Mouse (Mus musculus): ENCODE measurements around the gene Zdhhc16. TPM values are rescaled to one million over a fixed set of nuclear protein-coding genes. Genes with fewer than 3 reads are reported as not detected.

Gene Zdhhc16
- polyA plus RNA-seq, 1 experiment from 2014 or later: 70.8 TPM

DNA sequence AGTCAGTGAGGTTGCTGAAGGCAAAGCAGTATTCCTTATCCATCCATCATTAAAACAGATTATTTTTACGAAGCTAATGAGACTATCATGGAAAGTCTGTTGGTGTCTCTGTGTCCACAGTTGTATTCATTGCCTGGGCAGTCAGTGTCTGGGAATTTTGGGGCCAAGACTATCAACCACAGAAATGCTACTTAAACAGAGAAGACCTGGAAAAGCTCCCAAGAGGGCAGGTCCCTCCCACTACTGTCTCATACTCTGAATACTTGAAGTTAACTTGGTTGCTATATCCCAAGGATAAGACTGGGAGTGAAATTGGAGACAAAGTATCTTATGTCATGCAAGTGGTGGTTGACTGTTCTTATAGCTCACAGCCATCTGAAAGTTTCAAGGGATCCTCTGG, 2.6 kb downstream of the Zdhhc16 start:
- Histone ChIP-seq H3K27ac (no peak overlapping the region), H3K36me3 (replicated peaks; ENCODE audit: control insufficient read depth, insufficient read depth) (peaks cover 41% of the 10 kb centered on the region), H3K9ac (no peak overlapping the region), H3K4me2 (replicated peaks) (no peak overlapping the region), H3K27me3 (ENCODE audit: control insufficient read depth, insufficient read depth, low read length) (no peaks in the 10 kb centered on the region), H3K9me3 (ENCODE audit: control insufficient read depth, low read length) (no peaks in the 10 kb centered on the region), H3K4me1 (replicated peaks; ENCODE audit: control insufficient read depth, insufficient read depth, low read length) (peaks cover 21% of the 10 kb centered on the region), H3K4me3 (replicated peaks; ENCODE audit: low read length) (no peak overlapping the region)
- 96% methylated on average over 1 of the region's 1 CpGs for WGBS
- no peak for ATAC-seq (ENCODE audit: low FRiP score)
- no peak for DNase-seq (ENCODE audit: low spot score)

DNA sequence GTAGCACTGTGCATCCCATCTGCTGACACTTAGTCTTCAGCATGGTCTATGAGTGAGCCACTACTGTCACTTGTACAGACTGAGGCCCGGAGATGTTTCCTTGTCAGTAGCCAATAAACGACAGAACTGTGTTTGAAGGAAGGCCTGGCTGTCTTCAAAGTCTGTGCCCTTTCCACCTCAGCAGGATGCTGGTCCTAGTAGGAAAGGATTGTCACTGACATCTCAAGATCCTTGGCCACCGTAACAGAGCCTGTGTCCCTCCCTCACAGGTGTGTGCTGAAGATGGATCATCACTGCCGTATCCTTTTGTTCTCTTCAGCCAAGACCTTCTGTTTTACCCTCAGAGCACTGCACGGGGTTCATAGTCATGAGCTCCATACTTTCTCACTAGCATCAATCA, 5.3 kb downstream of the Zdhhc16 start:
- WGBS: 94% methylated on average over 5 of the region's 5 CpGs
- Histone ChIP-seq H3K4me3 (replicated peaks; ENCODE audit: low read length) (no peak overlapping the region), H3K27me3 (ENCODE audit: control insufficient read depth, insufficient read depth, low read length) (no peaks in the 10 kb centered on the region), H3K4me1 (replicated peaks; ENCODE audit: control insufficient read depth, insufficient read depth, low read length) (peaks cover 11% of the 10 kb centered on the region), H3K9ac (no peak overlapping the region), H3K27ac (no peak overlapping the region), H3K36me3 (replicated peaks; ENCODE audit: control insufficient read depth, insufficient read depth) (peaks cover 64% of the 10 kb centered on the region), H3K9me3 (ENCODE audit: control insufficient read depth, low read length) (no peaks in the 10 kb centered on the region), H3K4me2 (replicated peaks) (no peak overlapping the region)
- DNase-seq (ENCODE audit: low spot score) (no peak), ATAC-seq (ENCODE audit: low FRiP score) (no peak)

- ATAC-seq (ENCODE audit: low FRiP score) (no peak), DNase-seq (ENCODE audit: low spot score) (no peak)
- peaks cover 3% of the 10 kb centered on the region; the same call in 1 of the 2 replicates for H3K9me3 ChIP-seq (ENCODE audit: control insufficient read depth, low read length)
- no peak overlapping the region for H3K4me2 ChIP-seq (replicated peaks)
- H3K27me3 ChIP-seq (ENCODE audit: control insufficient read depth, insufficient read depth, low read length): no peaks in the 10 kb centered on the region
- no peak overlapping the region for H3K4me3 ChIP-seq (replicated peaks; ENCODE audit: low read length)
- no peak overlapping the region for H3K27ac ChIP-seq
- H3K36me3 ChIP-seq (replicated peaks; ENCODE audit: control insufficient read depth, insufficient read depth): peaks cover 99% of the 10 kb centered on the region
- H3K9ac ChIP-seq: no peak overlapping the region
- no peaks in the 10 kb centered on the region for H3K4me1 ChIP-seq (replicated peaks; ENCODE audit: control insufficient read depth, insufficient read depth, low read length)
- 92% methylated on average over 7 of the region's 7 CpGs for WGBS
These were observed 10.6 kb downstream of the Zdhhc16 start for GRCm38 (mm10) chr19:41943841-41944240.

DNA sequence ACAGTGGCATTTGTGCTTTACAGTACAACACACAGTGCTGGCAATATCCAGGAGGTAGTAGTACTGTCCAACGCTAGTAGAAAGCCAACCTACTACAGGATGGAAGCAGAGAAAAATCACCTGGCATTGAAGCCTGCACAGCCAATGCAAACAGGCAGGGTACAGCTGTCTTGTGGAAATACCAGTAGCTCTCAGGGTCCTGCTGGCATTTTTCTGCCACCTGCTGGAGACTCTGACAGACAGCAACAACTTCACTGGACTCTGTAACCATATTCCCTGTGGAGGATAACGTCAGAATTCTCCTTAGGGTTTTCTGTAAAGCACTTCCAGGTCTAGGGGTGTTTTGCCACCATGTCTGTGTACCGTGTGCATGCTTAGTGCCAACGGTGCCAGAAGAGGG, 19.0 kb downstream of the Zdhhc16 start:
- H3K9ac ChIP-seq: no peak overlapping the region
- 85% methylated on average over 4 of the region's 4 CpGs for whole genome bisulfite sequencing
- DNase-seq (ENCODE audit: low spot score) (no peak), ATAC-seq (ENCODE audit: low FRiP score) (no peak)
- H3K27ac ChIP-seq: no peak overlapping the region
- no peaks in the 10 kb centered on the region for H3K27me3 ChIP-seq (ENCODE audit: control insufficient read depth, insufficient read depth, low read length)
- no peaks in the 10 kb centered on the region for H3K9me3 ChIP-seq (ENCODE audit: control insufficient read depth, low read length)
- H3K4me2 ChIP-seq (replicated peaks): no peak overlapping the region
- no peak overlapping the region for H3K4me3 ChIP-seq (replicated peaks; ENCODE audit: low read length)
- no peaks in the 10 kb centered on the region for H3K4me1 ChIP-seq (replicated peaks; ENCODE audit: control insufficient read depth, insufficient read depth, low read length)
- peaks cover 99% of the 10 kb centered on the region for H3K36me3 ChIP-seq (replicated peaks; ENCODE audit: control insufficient read depth, insufficient read depth)

- H3K4me3 ChIP-seq (replicated peaks; ENCODE audit: low read length): no peak overlapping the region
- H3K36me3 ChIP-seq (replicated peaks; ENCODE audit: control insufficient read depth, insufficient read depth): peaks cover 99% of the 10 kb centered on the region
These were observed 20.3 kb downstream of the Zdhhc16 start for GRCm38 (mm10) chr19:41953574-41953973.

GRCm38 (mm10) chr19:41969618-41970017, 36.3 kb downstream of the Zdhhc16 start:
- Histone ChIP-seq H3K27me3 (ENCODE audit: control insufficient read depth, insufficient read depth, low read length) (no peaks in the 10 kb centered on the region), H3K9me3 (ENCODE audit: control insufficient read depth, low read length) (no peaks in the 10 kb centered on the region), H3K4me3 (replicated peaks; ENCODE audit: low read length) (no peak overlapping the region), H3K36me3 (replicated peaks; ENCODE audit: control insufficient read depth, insufficient read depth) (peaks cover 45% of the 10 kb centered on the region), H3K27ac (no peak overlapping the region), H3K4me1 (replicated peaks; ENCODE audit: control insufficient read depth, insufficient read depth, low read length) (no peaks in the 10 kb centered on the region), H3K4me2 (replicated peaks) (no peak overlapping the region), H3K9ac (no peak overlapping the region)
- DNase-seq (ENCODE audit: low spot score): no peak
- ATAC-seq (ENCODE audit: low FRiP score): no peak
- WGBS: 95% methylated on average over 7 of the region's 7 CpGs

More at GRCm38 (mm10) chr19:41953574-41953973, 20.3 kb downstream of the Zdhhc16 start:
- no peaks in the 10 kb centered on the region for H3K27me3 ChIP-seq (ENCODE audit: control insufficient read depth, insufficient read depth, low read length)
- H3K27ac ChIP-seq: no peak overlapping the region
- no peak overlapping the region for H3K9ac ChIP-seq
- H3K9me3 ChIP-seq (ENCODE audit: control insufficient read depth, low read length): no peaks in the 10 kb centered on the region
- no peaks in the 10 kb centered on the region for H3K4me1 ChIP-seq (replicated peaks; ENCODE audit: control insufficient read depth, insufficient read depth, low read length)
- no peak overlapping the region for H3K4me2 ChIP-seq (replicated peaks)
- DNase-seq (ENCODE audit: low spot score) (no peak), ATAC-seq (ENCODE audit: low FRiP score) (no peak)
- 93% methylated on average over 3 of the region's 3 CpGs for WGBS

- DNase-seq (ENCODE audit: low spot score) (no peak), ATAC-seq (ENCODE audit: low FRiP score) (no peak)
- peaks cover 1% of the 10 kb centered on the region; the same call in 1 of the 2 replicates for H3K36me3 ChIP-seq (replicated peaks; ENCODE audit: control insufficient read depth, insufficient read depth)
- H3K27me3 ChIP-seq (ENCODE audit: control insufficient read depth, insufficient read depth, low read length): no peaks in the 10 kb centered on the region
- H3K4me1 ChIP-seq (replicated peaks; ENCODE audit: control insufficient read depth, insufficient read depth, low read length): no peaks in the 10 kb centered on the region
- H3K9me3 ChIP-seq (ENCODE audit: control insufficient read depth, low read length): no peaks in the 10 kb centered on the region
- no peak overlapping the region; the same call in 1 of the 2 replicates for H3K27ac ChIP-seq
- no peak overlapping the region for H3K4me2 ChIP-seq (replicated peaks)
- H3K4me3 ChIP-seq (replicated peaks; ENCODE audit: low read length): no peak overlapping the region
- 47% methylated on average over 13 of the region's 13 CpGs for WGBS
- no peak overlapping the region for H3K9ac ChIP-seq
These were observed 40.9 kb downstream of the Zdhhc16 start for GRCm38 (mm10) chr19:41973891-41974794.

DNA sequence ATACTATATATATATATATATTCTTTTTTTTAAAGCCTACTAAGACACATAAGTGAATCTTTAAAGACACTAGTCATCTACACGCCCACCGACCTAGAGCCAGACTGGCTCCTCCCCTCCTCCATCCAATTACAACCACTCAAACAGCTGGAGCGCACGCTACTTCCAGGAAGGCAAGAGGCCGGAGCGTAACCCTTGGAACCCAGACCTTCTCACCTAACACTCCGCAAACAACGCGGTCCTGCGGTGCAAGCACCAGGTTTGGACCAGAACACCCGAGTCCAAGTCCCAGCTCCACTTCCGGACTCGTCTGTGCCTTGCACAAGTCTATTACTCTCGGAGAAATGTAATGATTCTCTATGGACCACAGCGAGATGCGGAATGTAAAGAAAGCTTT, 47.1 kb downstream of the Zdhhc16 start:
- H3K36me3 ChIP-seq (replicated peaks; ENCODE audit: control insufficient read depth, insufficient read depth): no peaks in the 10 kb centered on the region
- H3K9ac ChIP-seq: peak overlapping the region; percentile 75
- no peaks in the 10 kb centered on the region for H3K9me3 ChIP-seq (ENCODE audit: control insufficient read depth, low read length)
- H3K27me3 ChIP-seq (ENCODE audit: control insufficient read depth, insufficient read depth, low read length): peaks cover 9% of the 10 kb centered on the region
- peak; percentile 5; the same call in 1 of the 2 replicates for ATAC-seq (ENCODE audit: low FRiP score)
- H3K4me1 ChIP-seq (replicated peaks; ENCODE audit: control insufficient read depth, insufficient read depth, low read length): peaks cover 8% of the 10 kb centered on the region
- H3K4me2 ChIP-seq (replicated peaks): peak overlapping the region; percentile 68
- H3K27ac ChIP-seq: peak overlapping the region; percentile 84
- H3K4me3 ChIP-seq (replicated peaks; ENCODE audit: low read length): peak overlapping the region; percentile 79
- WGBS: under 1% methylated on average over 16 of the region's 16 CpGs
- peak; percentile 49 for DNase-seq (ENCODE audit: low spot score)

DNA sequence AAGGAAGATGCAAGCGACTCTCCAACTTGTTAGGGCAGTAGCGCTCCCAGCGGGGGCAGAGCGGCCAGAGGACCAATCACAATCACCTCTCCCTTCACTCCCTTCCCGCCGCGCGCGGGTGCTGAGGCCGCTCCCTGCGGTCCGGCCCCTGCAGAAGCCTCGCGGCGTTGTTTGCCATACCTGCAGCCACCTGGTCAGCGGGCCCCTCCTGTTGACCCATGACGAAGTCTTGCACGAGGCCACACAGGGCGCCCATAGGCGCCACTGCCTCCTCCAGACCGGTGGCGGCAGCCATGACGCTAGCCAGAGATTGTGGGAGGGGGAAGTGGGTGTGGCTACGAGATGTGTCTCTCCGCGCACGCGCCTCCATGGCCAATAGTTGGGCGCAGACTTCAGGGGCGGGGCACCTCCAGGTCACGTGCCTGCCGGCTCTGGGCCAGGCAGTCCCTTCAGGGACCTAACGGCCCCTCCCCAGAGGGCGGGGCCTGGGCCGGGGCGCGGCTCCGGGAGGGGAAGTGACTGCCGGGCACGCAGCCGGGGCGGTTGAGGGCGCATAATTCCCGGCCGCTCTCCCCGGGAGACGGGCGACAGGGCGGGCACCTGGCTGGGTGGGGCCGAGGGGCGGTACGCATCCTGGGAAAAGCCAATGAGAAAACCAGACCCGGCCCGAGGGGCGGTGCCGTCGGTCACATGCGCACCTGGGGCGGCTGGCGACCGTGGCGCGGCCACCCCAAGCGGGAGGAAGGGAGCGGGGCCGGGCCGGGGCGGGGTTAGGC, 47.7 kb downstream of the Zdhhc16 start, which contains the start of gene Mms19:
Gene Mms19, minus strand, starts transcription at position 339 of the 776 bp plus-strand sequence.
- Histone ChIP-seq H3K9me3 (ENCODE audit: control insufficient read depth, low read length) (no peaks in the 10 kb centered on the region), H3K36me3 (replicated peaks; ENCODE audit: control insufficient read depth, insufficient read depth) (no peaks in the 10 kb centered on the region), H3K9ac (peak within 1 kb of the TSS; percentile 75), H3K27ac (peak within 1 kb of the TSS; percentile 84), H3K4me2 (replicated peaks) (peak within 1 kb of the TSS; percentile 100), H3K4me3 (replicated peaks; ENCODE audit: low read length) (peak within 1 kb of the TSS; percentile 79), H3K4me1 (replicated peaks; ENCODE audit: control insufficient read depth, insufficient read depth, low read length) (peaks cover 8% of the 10 kb centered on the region), H3K27me3 (ENCODE audit: control insufficient read depth, insufficient read depth, low read length) (peaks cover 9% of the 10 kb centered on the region)
- whole genome bisulfite sequencing: under 1% methylated on average over 62 of the region's 68 CpGs
- ATAC-seq (ENCODE audit: low FRiP score) (peak; percentile 95), DNase-seq (ENCODE audit: low spot score) (peak; percentile 99)

Measured in hindbrain, embryonic 14.5 days (tissue).